Mouse (Mus musculus) cerebellum, adult 2 months (tissue): ENCODE measurements around the gene Mical3. TPM values are rescaled to one million over a fixed set of nuclear protein-coding genes. Genes with fewer than 3 reads are reported as not detected.

ENCODE experiments used
- DNase-seq, 2 experiments: peaks; one replicate each; pipeline ENCODE4 v3.0.0; 2021
- H3K27ac ChIP-seq: fragments of 200-500 bp; 2 replicates; pipeline ENCODE4 v1.5.1; 2012; ENCODE audit warnings: low read length, control low read depth, inconsistent platforms; ENCODE audit not compliant: insufficient read depth
- H3K27me3 ChIP-seq: fragments of 200-500 bp; 2 replicates; pipeline ENCODE4 v1.6.1; 2012; ENCODE audit warnings: inconsistent platforms, mild to moderate bottlenecking, low read length, moderate library complexity; ENCODE audit not compliant: control insufficient read depth, insufficient read depth
- H3K4me1 ChIP-seq: fragments of 200-500 bp; 2 replicates; pipeline ENCODE4 v1.6.1; 2011; ENCODE audit warnings: low read length; ENCODE audit not compliant: control insufficient read depth, insufficient read depth
- H3K4me3 ChIP-seq: fragments of 200-500 bp; replicated peaks from 2 replicates; pipeline ENCODE3; 2011; ENCODE audit warnings: mild to moderate bottlenecking, low read depth, low read length, control low read depth; ENCODE audit not compliant: insufficient read depth
- CTCF ChIP-seq: fragments of 200-500 bp; IDR thresholded peaks from 2 replicates; pipeline ENCODE4 v1.5.1; 2011; ENCODE audit warnings: low read depth, mild to moderate bottlenecking, control low read depth, low read length, moderate library complexity, borderline replicate concordance; ENCODE audit not compliant: insufficient read depth
- POLR2A ChIP-seq: fragments of 200-500 bp; IDR thresholded peaks from 2 replicates; pipeline ENCODE4 v1.6.1; 2011; ENCODE audit warnings: low read length, control low read depth, borderline replicate concordance; ENCODE audit not compliant: insufficient read depth
- WGBS: fragments of 180-500 bp; shearing (Covaris S2); methylation state at CpG from one replicate; pipeline ENCODE4 v1.1.7; 2018; 5-methylcytosine and 5-hydroxymethylcytosine counted together
- polyA plus RNA-seq: library from polyadenylated mRNA; depleted of rRNA; stranded (reverse); fragments of >200 nt; gene quantifications from 2 replicates; pipeline ENCODE4 v1.2.3, GENCODE M21; 2012; rRNA removed

Mical3 gene
- polyA plus RNA-seq, 1 experiment = 75.7 TPM

GRCm38 (mm10) chr6:120901776-120902645 lies 228.8 kb downstream of the Mical3 start:
- TF ChIP-seq POLR2A (no peak), CTCF (no peak)
- Histone ChIP-seq H3K4me1 (no peaks in the 10 kb centered on the region), H3K27ac (no peak overlapping the region), H3K27me3 (no peaks in the 10 kb centered on the region), H3K4me3 (no peak overlapping the region)
- 90% methylated on average over 14 of the region's 14 CpGs for WGBS
- DNase-seq = no peak

GRCm38 (mm10) chr6:120898188-120898833 lies 232.5 kb downstream of the Mical3 start:
- TF ChIP-seq POLR2A = no peak
- peak; percentile 88 for TF ChIP-seq CTCF
- Histone ChIP-seq H3K4me1 (no peaks in the 10 kb centered on the region), H3K27ac (no peak overlapping the region), H3K4me3 (no peak overlapping the region), H3K27me3 (no peaks in the 10 kb centered on the region)
- WGBS = 66% methylated on average over 6 of the region's 6 CpGs
- DNase-seq = peak; percentile 36 to 39

GRCm38 (mm10) chr6:120894524-120894923 lies 236.3 kb downstream of the Mical3 start:
- WGBS = 90% methylated on average over 9 of the region's 9 CpGs
- Histone ChIP-seq H3K4me1 (no peaks in the 10 kb centered on the region), H3K4me3 (no peak overlapping the region), H3K27me3 (no peaks in the 10 kb centered on the region), H3K27ac (no peak overlapping the region)
- TF ChIP-seq POLR2A (no peak), CTCF (no peak)
- no peak for DNase-seq

GRCm38 (mm10) chr6:120894089-120894488 lies 236.7 kb downstream of the Mical3 start:
- 88% methylated on average over 9 of the region's 9 CpGs for WGBS
- no peak overlapping the region for H3K27ac ChIP-seq
- no peak overlapping the region for H3K4me3 ChIP-seq
- H3K4me1 ChIP-seq = no peaks in the 10 kb centered on the region
- no peak for DNase-seq
- H3K27me3 ChIP-seq = no peaks in the 10 kb centered on the region
- TF ChIP-seq CTCF (no peak), POLR2A (no peak)

GRCm38 (mm10) chr6:120886696-120887095 lies 244.1 kb downstream of the Mical3 start:
- WGBS = 17% methylated on average over 17 of the region's 17 CpGs
- Histone ChIP-seq H3K4me3 (no peak overlapping the region), H3K4me1 (no peaks in the 10 kb centered on the region), H3K27ac (no peak overlapping the region), H3K27me3 (no peaks in the 10 kb centered on the region)
- peak in 1 of 2 experiments; percentile 21 for DNase-seq
- TF ChIP-seq CTCF (no peak), POLR2A (no peak)

GRCm38 (mm10) chr6:120884436-120884835 lies 246.4 kb downstream of the Mical3 start:
- no peak for DNase-seq
- no peak overlapping the region for H3K4me3 ChIP-seq
- no peaks in the 10 kb centered on the region for H3K27me3 ChIP-seq
- TF ChIP-seq POLR2A = no peak
- no peak for TF ChIP-seq CTCF
- 90% methylated on average over 6 of the region's 6 CpGs for WGBS
- H3K4me1 ChIP-seq = no peaks in the 10 kb centered on the region
- no peak overlapping the region for H3K27ac ChIP-seq

Other genes with a start within 250 kb of the Mical3 start
- gene Bid, start 214.1 kb downstream of the Mical3 start, polyA plus RNA-seq = 7.6 and 7.9 TPM in 2 replicates
- 19.1 and 21.0 TPM in 2 replicates for gene Pex26, start 52.7 kb upstream of the Mical3 start, polyA plus RNA-seq
- gene Tuba8, start 79.7 kb upstream of the Mical3 start, polyA plus RNA-seq = 19.9 and 21.5 TPM in 2 replicates
- 2.4 and 2.6 TPM in 2 replicates for gene Usp18, start 114.9 kb upstream of the Mical3 start, polyA plus RNA-seq
- gene Slc6a13, start 169.2 kb upstream of the Mical3 start, polyA plus RNA-seq = 6.2 and 11.7 TPM in 2 replicates
- gene Slc6a12, start 212.1 kb upstream of the Mical3 start, polyA plus RNA-seq = 5.6 and 7.5 TPM in 2 replicates